Mouse (Mus musculus) heart, embryonic 14.5 days (tissue): Measurements from ENCODE around the gene Pbx3. TPM values are rescaled to one million over a fixed set of nuclear protein-coding genes. Genes with fewer than 3 reads are reported as not detected.

ENCODE experiments used
- ATAC-seq: fragments of 200-750 bp; cut with Nextera tagmentation; 2 replicates; pipeline ENCODE4 v1.8.0; 2017; ENCODE audit warnings: low read depth, moderate TSS enrichment; ENCODE audit not compliant: insufficient number of reproducible peaks, insufficient read depth, low FRiP score
- H3K27ac ChIP-seq, 2 experiments: fragments of 200-500 bp in 1 of 2; fragments of 300-500 bp in 1 of 2; sonication (generic) in 1 of 2; replicated peaks in 1 of 2; 2 replicates each; pipeline ENCODE4 v1.5.1; 2012 to 2014; ENCODE audit warnings: low read depth in 2 of 2, low read length in 2 of 2, control low read depth in 1 of 2, mild to moderate bottlenecking in 1 of 2, mixed read lengths in 1 of 2; ENCODE audit not compliant: control insufficient read depth in 1 of 2, insufficient read depth in 1 of 2
- H3K27me3 ChIP-seq: fragments of 300-500 bp; sonication (generic); 2 replicates; pipeline ENCODE4 v1.6.1; 2014; ENCODE audit warnings: mild to moderate bottlenecking, low read length, control low read depth; ENCODE audit not compliant: control insufficient read depth, insufficient read depth
- H3K36me3 ChIP-seq: fragments of 300-500 bp; sonication (generic); 2 replicates; pipeline ENCODE4 v1.6.1; 2014; ENCODE audit warnings: mild to moderate bottlenecking, control low read depth, low read length, mixed read lengths; ENCODE audit not compliant: control insufficient read depth, insufficient read depth
- H3K4me1 ChIP-seq, 2 experiments: fragments of 200-500 bp in 1 of 2; fragments of 300-500 bp in 1 of 2; sonication (generic) in 1 of 2; 2 replicates each; pipeline ENCODE4 v1.6.1; 2012 to 2014; ENCODE audit warnings: low read length in 2 of 2, control low read depth in 1 of 2, mixed read lengths in 1 of 2; ENCODE audit not compliant: control insufficient read depth in 2 of 2, insufficient read depth in 2 of 2
- H3K4me2 ChIP-seq: fragments of 300-500 bp; sonication (generic); 2 replicates; pipeline ENCODE4 v1.6.1; 2014; ENCODE audit warnings: mild to moderate bottlenecking, low read length
- H3K4me3 ChIP-seq, 2 experiments: fragments of 200-500 bp in 1 of 2; fragments of 300-500 bp in 1 of 2; sonication (generic) in 1 of 2; 2 replicates each; pipeline ENCODE4 v1.5.1; 2012 to 2014; ENCODE audit warnings: low read length in 2 of 2, mild to moderate bottlenecking in 2 of 2, control low read depth in 1 of 2, low read depth in 1 of 2, moderate library complexity in 1 of 2; ENCODE audit not compliant: control insufficient read depth in 1 of 2, insufficient read depth in 1 of 2
- H3K9ac ChIP-seq: fragments of 300-500 bp; sonication (generic); 2 replicates; pipeline ENCODE4 v1.6.1; 2014; ENCODE audit warnings: mild to moderate bottlenecking, low read length
- H3K9me3 ChIP-seq: fragments of 300-500 bp; sonication (generic); 2 replicates; pipeline ENCODE4 v1.6.1; 2016; ENCODE audit warnings: low read length, control low read depth; ENCODE audit not compliant: control insufficient read depth
- WGBS: fragments of 180-500 bp; shearing (Covaris S2); extraction: QIAGEN DNeasy Blood & Tissue Kit; methylation state at CpG from one replicate; pipeline ENCODE4 v1.1.7; 2014; 5-methylcytosine and 5-hydroxymethylcytosine counted together
- polyA plus RNA-seq: library from polyadenylated mRNA; unstranded; fragments of >200 nt; fragmentation: Nextera tagmentation; extraction: Ambion mirVana; gene quantifications from 2 replicates; pipeline ENCODE4 v1.2.1, GENCODE M21; 2014

Gene Pbx3
- polyA plus RNA-seq, 1 experiment from 2014 or later = 26.4 TPM

- Histone ChIP-seq H3K9me3 (0 out of 2 replicates have a peak, but pooled peaks cover 3% of the 10 kb centered on the region), H3K9ac (no peak overlapping the region), H3K4me1 (no peaks in the 10 kb centered on the region), H3K36me3 (no peaks in the 10 kb centered on the region), H3K27me3 (no peaks in the 10 kb centered on the region), H3K4me3 (no peak overlapping the region), H3K27ac (no peak overlapping the region), H3K4me2 (no peak overlapping the region)
- no peak for ATAC-seq
- WGBS = 75% methylated on average over 5 of the region's 5 CpGs
These were observed 233.3 kb downstream of the Pbx3 start for GRCm38 (mm10) chr2:34139470-34140158.

DNA sequence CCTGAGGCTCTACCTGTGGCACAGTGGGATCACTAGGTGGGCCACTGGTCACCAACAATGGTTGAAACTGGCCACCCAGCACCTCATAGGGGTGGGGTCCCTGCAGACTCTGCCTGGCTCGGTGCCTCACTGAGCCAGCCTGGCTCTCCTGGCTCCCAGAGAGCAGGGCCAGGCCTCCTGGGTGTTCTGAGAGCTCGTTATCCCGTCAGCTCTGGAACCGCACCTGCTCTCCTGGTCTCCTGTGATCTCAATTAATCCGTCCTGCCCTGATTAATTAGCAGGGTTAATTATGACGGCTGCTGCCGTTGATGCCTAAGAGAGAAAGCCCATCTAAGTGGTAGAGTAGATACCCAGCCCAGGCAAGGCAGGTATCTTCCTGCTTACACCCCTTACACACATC lies 237.6 kb downstream of the Pbx3 start:
- no peak for ATAC-seq

DNA sequence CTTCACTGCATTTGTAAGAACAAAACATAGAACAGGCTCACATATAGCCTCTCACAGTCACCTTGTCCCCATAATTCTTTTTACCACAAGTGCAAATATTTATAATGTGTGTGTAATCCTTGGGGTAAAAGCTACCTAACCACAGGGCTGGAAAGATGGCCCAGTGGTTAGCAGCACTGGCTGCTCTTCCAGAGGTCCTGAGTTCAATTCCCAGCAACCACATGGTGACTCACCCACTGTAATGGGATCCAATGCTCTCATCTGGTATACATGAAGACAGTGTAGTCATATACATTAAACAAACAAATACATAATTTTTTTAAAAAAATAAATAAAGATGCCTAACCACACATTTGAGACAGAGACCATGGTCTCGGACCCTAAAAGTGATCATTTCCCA lies 240.2 kb downstream of the Pbx3 start:
- no peak for ATAC-seq

More for the DNA sequence above, 237.6 kb downstream of the Pbx3 start:
- Histone ChIP-seq H3K4me2 (no peak overlapping the region), H3K4me3 (no peak overlapping the region), H3K9ac (no peak overlapping the region), H3K27me3 (no peaks in the 10 kb centered on the region), H3K4me1 (no peaks in the 10 kb centered on the region), H3K36me3 (no peaks in the 10 kb centered on the region), H3K27ac (no peak overlapping the region), H3K9me3 (0 out of 2 replicates have a peak, but pooled peaks cover 2% of the 10 kb centered on the region)
- 80% methylated on average over 7 of the region's 7 CpGs for WGBS

GRCm38 (mm10) chr2:34129674-34130267 lies 243.2 kb downstream of the Pbx3 start:
- no peak for ATAC-seq
- Histone ChIP-seq H3K9ac (no peak overlapping the region), H3K27me3 (no peaks in the 10 kb centered on the region), H3K4me2 (no peak overlapping the region), H3K36me3 (no peaks in the 10 kb centered on the region), H3K9me3 (no peaks in the 10 kb centered on the region), H3K27ac (no peak overlapping the region), H3K4me1 (no peaks in the 10 kb centered on the region), H3K4me3 (no peak overlapping the region)
- WGBS = 56% methylated on average over 13 of the region's 13 CpGs

More for the DNA sequence above, 240.2 kb downstream of the Pbx3 start:
- Histone ChIP-seq H3K4me3 (no peak overlapping the region), H3K9ac (no peak overlapping the region), H3K27me3 (no peaks in the 10 kb centered on the region), H3K9me3 (no peaks in the 10 kb centered on the region), H3K36me3 (no peaks in the 10 kb centered on the region), H3K4me1 (no peaks in the 10 kb centered on the region), H3K4me2 (no peak overlapping the region), H3K27ac (no peak overlapping the region)
- 76% methylated on average over 1 of the region's 1 CpGs for WGBS

DNA sequence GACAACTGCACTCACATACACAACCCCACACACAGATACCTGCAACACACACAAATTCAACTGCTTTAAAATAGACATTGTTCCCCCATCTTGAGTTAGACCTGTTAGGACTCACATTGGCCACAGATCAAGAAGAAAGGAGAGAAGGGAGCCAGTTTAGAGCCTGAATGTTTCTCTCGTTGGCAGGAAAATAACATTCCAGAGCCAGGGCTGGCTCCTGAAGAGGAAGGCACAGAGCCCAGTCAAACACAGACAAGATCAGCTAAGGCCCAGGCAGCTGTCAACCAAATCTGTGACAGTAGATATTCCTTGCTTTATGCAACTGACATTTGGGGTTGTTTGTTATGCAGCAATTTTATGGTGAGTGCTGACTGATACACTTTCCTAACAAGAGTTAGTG lies 245.1 kb downstream of the Pbx3 start:
- Histone ChIP-seq H3K27me3 (no peaks in the 10 kb centered on the region), H3K9ac (no peak overlapping the region), H3K9me3 (no peaks in the 10 kb centered on the region), H3K4me1 (peaks cover 0 to 2% of the 10 kb centered on the region in 2 experiments; a peak in 2 of 4 replicates), H3K36me3 (no peaks in the 10 kb centered on the region), H3K4me3 (no peak overlapping the region), H3K27ac (no peak overlapping the region), H3K4me2 (no peak overlapping the region)
- ATAC-seq = no peak
- 75% methylated on average over 1 of the region's 1 CpGs for WGBS

DNA sequence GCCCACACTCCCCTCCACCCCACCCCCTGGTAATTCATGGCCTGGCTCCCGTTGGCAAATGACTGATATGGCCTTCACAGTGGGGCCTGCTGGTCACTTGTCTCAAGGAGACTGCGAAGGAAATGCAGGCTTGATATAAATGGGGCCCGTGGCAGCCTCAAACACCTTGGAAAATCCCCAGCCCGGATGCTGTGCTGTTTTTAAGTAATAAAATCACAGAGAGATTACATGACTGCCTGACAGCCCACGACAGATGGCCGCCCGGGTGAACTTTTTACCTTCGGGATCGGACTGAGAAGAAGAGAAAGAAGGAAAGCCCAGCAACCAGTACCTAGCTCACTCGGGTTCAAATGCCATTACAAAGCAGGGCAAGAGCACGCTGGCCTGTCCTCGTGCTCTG lies 249.0 kb downstream of the Pbx3 start:
- H3K27me3 ChIP-seq = no peaks in the 10 kb centered on the region
- H3K4me2 ChIP-seq = no peak overlapping the region
- no peaks in the 10 kb centered on the region for H3K36me3 ChIP-seq
- 69% methylated on average over 12 of the region's 12 CpGs for WGBS
- H3K27ac ChIP-seq = no peak overlapping the region
- no peak overlapping the region for H3K4me3 ChIP-seq
- ATAC-seq = no peak
- peaks cover 0 to 2% of the 10 kb centered on the region in 2 experiments; a peak in 2 of 4 replicates for H3K4me1 ChIP-seq
- no peak overlapping the region for H3K9ac ChIP-seq
- no peaks in the 10 kb centered on the region for H3K9me3 ChIP-seq
